Mouse (Mus musculus) forebrain, embryonic 16.5 days (tissue): ENCODE results near the gene H2-Eb2. TPM values are rescaled to one million over a fixed set of nuclear protein-coding genes. Genes with fewer than 3 reads are reported as not detected.
A peak's percentile ranks its signal among the peaks of the same experiment; 100 is the strongest.

Experiments used
- ATAC-seq: fragments of 200-750 bp; cut with Nextera tagmentation; 2 replicates; pipeline ENCODE4 v1.8.0; 2017; ENCODE audit warnings: mild to moderate bottlenecking, moderate library complexity
- H3K27ac ChIP-seq: fragments of 300-500 bp; sonication (generic); 2 replicates; pipeline ENCODE4 v1.5.1; 2014; ENCODE audit warnings: low read length, control low read depth
- H3K27me3 ChIP-seq: fragments of 300-500 bp; sonication (generic); replicated peaks from 2 replicates; pipeline ENCODE4 v1.6.1; 2014; ENCODE audit warnings: low read length; ENCODE audit not compliant: control insufficient read depth, insufficient read depth
- H3K36me3 ChIP-seq: fragments of 300-500 bp; sonication (generic); 2 replicates; pipeline ENCODE4 v1.6.1; 2014; ENCODE audit not compliant: control insufficient read depth, insufficient read depth
- H3K4me1 ChIP-seq: fragments of 300-500 bp; sonication (generic); replicated peaks from 2 replicates; pipeline ENCODE4 v1.6.1; 2014; ENCODE audit warnings: low read length; ENCODE audit not compliant: control insufficient read depth, insufficient read depth
- H3K4me2 ChIP-seq: fragments of 300-500 bp; sonication (generic); 2 replicates; pipeline ENCODE4 v1.6.1; 2014; ENCODE audit warnings: mild to moderate bottlenecking, low read length, control low read depth
- H3K4me3 ChIP-seq: fragments of 300-500 bp; sonication (generic); replicated peaks from 2 replicates; pipeline ENCODE4 v1.5.1; 2014; ENCODE audit warnings: mild to moderate bottlenecking, low read length, control low read depth
- H3K9ac ChIP-seq: fragments of 300-500 bp; sonication (generic); replicated peaks from 2 replicates; pipeline ENCODE4 v1.6.1; 2014; ENCODE audit warnings: low read depth, low read length, control low read depth
- H3K9me3 ChIP-seq: fragments of 300-500 bp; sonication (generic); 2 replicates; pipeline ENCODE4 v1.6.1; 2016; ENCODE audit warnings: low read length; ENCODE audit not compliant: control insufficient read depth
- WGBS: fragments of 180-500 bp; shearing (Covaris S2); extraction: QIAGEN DNeasy Blood & Tissue Kit; methylation state at CpG from one replicate; pipeline ENCODE4 v1.1.7; 2014; 5-methylcytosine and 5-hydroxymethylcytosine counted together
- polyA plus RNA-seq: library from polyadenylated mRNA; unstranded; fragments of >200 nt; fragmentation: Nextera tagmentation; extraction: Ambion mirVana; gene quantifications from 2 replicates; pipeline ENCODE4 v1.2.1, GENCODE M21; 2015

The H2-Eb2 gene
- polyA plus RNA-seq, 1 experiment from 2014 or later: not detected

- H3K27me3 ChIP-seq: no peaks in the 10 kb centered on the region
- no peak overlapping the region for H3K9ac ChIP-seq
- H3K4me2 ChIP-seq: no peak overlapping the region
- no peaks in the 10 kb centered on the region for H3K9me3 ChIP-seq
- peaks cover 6% of the 10 kb centered on the region; the same call in 1 of the 2 replicates for H3K4me1 ChIP-seq
- no peak overlapping the region for H3K27ac ChIP-seq
- no peak overlapping the region for H3K4me3 ChIP-seq
- ATAC-seq: no peak
- no peaks in the 10 kb centered on the region for H3K36me3 ChIP-seq
- WGBS: 85% methylated on average over 4 of the region's 4 CpGs
These were observed 32.9 kb upstream of the H2-Eb2 start for GRCm38 (mm10) chr17:34292570-34292969.

DNA sequence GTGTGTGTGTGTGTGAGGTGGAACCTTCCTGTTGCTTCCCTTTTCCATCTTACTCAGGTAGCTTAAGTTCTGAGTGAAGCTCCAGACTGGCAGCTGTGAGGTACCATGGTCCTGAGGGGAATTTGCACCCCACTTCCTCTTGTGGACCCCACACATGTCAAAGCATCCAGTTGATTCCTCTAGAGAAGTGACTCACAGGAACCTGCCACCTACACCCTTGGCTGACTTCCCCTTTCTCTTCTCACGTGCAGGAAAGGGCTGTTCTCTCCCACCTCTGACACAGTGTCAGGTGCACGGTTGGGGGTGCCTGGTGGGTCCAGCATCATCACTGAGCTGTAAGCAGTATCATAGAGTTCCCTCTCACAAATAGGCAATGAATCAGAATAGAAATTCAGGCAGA, 31.9 kb upstream of the H2-Eb2 start:
- H3K4me2 ChIP-seq: no peak overlapping the region
- no peaks in the 10 kb centered on the region for H3K36me3 ChIP-seq
- no peak overlapping the region for H3K27ac ChIP-seq
- H3K4me3 ChIP-seq: no peak overlapping the region
- H3K4me1 ChIP-seq: peaks cover 6% of the 10 kb centered on the region; the same call in 1 of the 2 replicates
- WGBS: 54% methylated on average over 2 of the region's 2 CpGs
- H3K9me3 ChIP-seq: no peaks in the 10 kb centered on the region
- no peak overlapping the region for H3K9ac ChIP-seq
- no peak for ATAC-seq
- no peaks in the 10 kb centered on the region for H3K27me3 ChIP-seq

DNA sequence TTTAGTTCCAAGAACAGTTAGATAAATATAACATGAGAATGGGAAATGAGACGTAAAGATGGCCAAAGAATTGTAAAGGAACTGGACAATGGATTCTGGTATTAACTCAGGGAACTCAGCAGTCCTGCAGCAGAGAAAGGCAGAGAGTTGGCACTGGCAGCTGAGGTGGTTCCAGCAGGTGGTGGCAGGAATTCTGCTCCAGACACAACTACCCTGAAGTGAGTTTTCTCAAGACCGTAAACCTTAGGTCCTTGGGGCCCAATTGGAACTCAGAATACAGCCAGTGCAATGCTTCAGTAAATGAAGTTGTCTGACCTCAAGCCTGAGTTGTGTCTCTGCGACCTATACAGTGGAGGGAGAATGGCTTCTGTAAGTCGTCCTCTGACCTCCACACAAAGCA, 31.2 kb upstream of the H2-Eb2 start:
- ATAC-seq: no peak
- H3K27me3 ChIP-seq: no peaks in the 10 kb centered on the region
- H3K4me1 ChIP-seq: peaks cover 6% of the 10 kb centered on the region; the same call in 1 of the 2 replicates
- no peak overlapping the region for H3K4me3 ChIP-seq
- H3K9me3 ChIP-seq: no peaks in the 10 kb centered on the region
- no peak overlapping the region for H3K27ac ChIP-seq
- WGBS: 73% methylated on average over 4 of the region's 4 CpGs
- H3K9ac ChIP-seq: no peak overlapping the region
- H3K4me2 ChIP-seq: no peak overlapping the region
- no peaks in the 10 kb centered on the region for H3K36me3 ChIP-seq

GRCm38 (mm10) chr17:34295307-34295706, 30.2 kb upstream of the H2-Eb2 start:
- no peaks in the 10 kb centered on the region for H3K9me3 ChIP-seq
- H3K4me2 ChIP-seq: no peak overlapping the region
- no peaks in the 10 kb centered on the region for H3K36me3 ChIP-seq
- no peaks in the 10 kb centered on the region for H3K27me3 ChIP-seq
- no peak overlapping the region for H3K9ac ChIP-seq
- peaks cover 6% of the 10 kb centered on the region; the same call in 1 of the 2 replicates for H3K4me1 ChIP-seq
- no peak overlapping the region for H3K27ac ChIP-seq
- no peak overlapping the region for H3K4me3 ChIP-seq
- ATAC-seq: no peak

GRCm38 (mm10) chr17:34295891-34296794, 29.3 kb upstream of the H2-Eb2 start:
- Histone ChIP-seq H3K4me1 (peaks cover 6% of the 10 kb centered on the region; the same call in 1 of the 2 replicates), H3K4me2 (peak overlapping the region; percentile 63), H3K4me3 (peak overlapping the region; percentile 44), H3K27ac (no peak overlapping the region), H3K9me3 (no peaks in the 10 kb centered on the region), H3K9ac (peak overlapping the region; percentile 29; the same call in 1 of the 2 replicates), H3K27me3 (no peaks in the 10 kb centered on the region), H3K36me3 (no peaks in the 10 kb centered on the region)
- peak; percentile 90 for ATAC-seq
- 20% methylated on average over 23 of the region's 23 CpGs for WGBS

- Histone ChIP-seq H3K27me3 (no peaks in the 10 kb centered on the region), H3K4me1 (peaks cover 2% of the 10 kb centered on the region; the same call in 1 of the 2 replicates), H3K4me2 (no peak overlapping the region), H3K9me3 (no peaks in the 10 kb centered on the region), H3K9ac (no peak overlapping the region), H3K4me3 (no peak overlapping the region), H3K36me3 (no peaks in the 10 kb centered on the region), H3K27ac (no peak overlapping the region)
- 50% methylated on average over 3 of the region's 3 CpGs for WGBS
- ATAC-seq: no peak
These were observed 26.1 kb upstream of the H2-Eb2 start for GRCm38 (mm10) chr17:34299356-34299755.

DNA sequence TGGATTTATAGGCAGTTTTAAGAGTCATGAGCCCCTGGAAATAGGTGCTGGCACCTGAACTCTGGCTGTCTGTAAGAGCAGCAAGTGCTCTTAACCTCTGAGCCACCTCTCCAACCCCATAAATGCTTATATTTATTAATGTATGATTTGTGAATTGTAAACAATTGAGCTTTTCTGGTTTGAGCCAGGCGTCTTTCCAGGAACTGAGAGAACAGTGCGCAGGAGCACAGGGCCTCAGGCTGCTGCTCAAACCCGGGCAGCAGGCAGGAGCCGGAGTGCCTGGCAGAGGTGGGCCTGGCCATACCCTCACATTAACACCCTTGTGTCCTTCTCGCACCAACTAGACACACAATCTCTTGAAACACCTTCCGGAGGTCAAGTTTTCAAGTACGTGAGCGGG, 25.4 kb upstream of the H2-Eb2 start:
- WGBS: 94% methylated on average over 8 of the region's 8 CpGs
- Histone ChIP-seq H3K9me3 (no peaks in the 10 kb centered on the region), H3K4me1 (peaks cover 2% of the 10 kb centered on the region; the same call in 1 of the 2 replicates), H3K9ac (no peak overlapping the region), H3K27me3 (no peaks in the 10 kb centered on the region), H3K4me3 (no peak overlapping the region), H3K36me3 (no peaks in the 10 kb centered on the region), H3K27ac (no peak overlapping the region), H3K4me2 (no peak overlapping the region)
- ATAC-seq: no peak

DNA sequence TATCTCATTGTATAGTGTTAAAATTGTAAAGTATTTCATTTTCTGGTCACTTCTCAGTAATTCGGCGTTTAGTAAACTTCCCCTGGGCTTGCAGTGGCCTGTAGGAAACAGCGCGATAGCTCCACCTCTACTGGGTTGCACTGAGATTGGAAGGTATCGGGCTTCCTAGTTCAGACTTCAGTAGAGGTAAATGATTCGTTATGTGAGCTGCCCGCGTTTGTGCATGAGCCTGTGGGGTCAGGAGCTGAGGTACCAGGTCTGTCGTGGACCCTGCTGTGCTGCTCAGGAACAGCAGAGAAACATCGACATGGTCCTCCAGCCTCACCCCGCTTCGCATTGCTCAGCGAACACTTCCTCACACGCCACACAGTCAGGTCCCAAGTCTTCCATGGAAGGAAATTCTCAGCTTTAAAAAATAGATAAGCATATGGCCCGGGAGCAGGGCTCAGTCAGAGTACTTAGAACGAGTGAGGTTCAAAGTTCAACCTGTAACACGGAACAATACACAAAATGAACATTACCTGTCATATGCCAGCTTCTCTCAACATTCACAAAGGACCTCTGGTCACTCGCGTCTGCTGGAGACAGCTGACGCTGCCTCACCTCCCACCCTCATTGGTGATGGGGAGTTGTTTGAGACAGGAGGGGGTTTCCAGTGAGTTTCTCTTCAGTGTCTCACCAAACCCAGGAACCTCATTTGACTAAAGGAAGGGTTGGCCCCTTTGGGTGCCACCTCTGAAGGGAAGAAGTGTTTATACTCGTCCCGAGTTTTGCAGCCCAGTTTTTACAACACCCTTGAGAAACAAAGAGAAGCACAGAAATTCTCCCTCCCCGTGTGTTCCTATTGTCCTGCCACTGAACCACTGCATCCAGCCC, 24.5 kb upstream of the H2-Eb2 start:
- 74% methylated on average over 23 of the region's 23 CpGs for WGBS
- Histone ChIP-seq H3K27ac (no peak overlapping the region), H3K4me3 (no peak overlapping the region), H3K36me3 (no peaks in the 10 kb centered on the region), H3K9me3 (no peaks in the 10 kb centered on the region), H3K9ac (no peak overlapping the region), H3K4me2 (no peak overlapping the region), H3K27me3 (no peaks in the 10 kb centered on the region), H3K4me1 (peaks cover 2% of the 10 kb centered on the region; the same call in 1 of the 2 replicates)
- no peak for ATAC-seq

GRCm38 (mm10) chr17:34301670-34302190, 23.7 kb upstream of the H2-Eb2 start:
- Histone ChIP-seq H3K4me1 (no peaks in the 10 kb centered on the region), H3K27me3 (no peaks in the 10 kb centered on the region), H3K4me3 (no peak overlapping the region), H3K9ac (no peak overlapping the region), H3K9me3 (no peaks in the 10 kb centered on the region), H3K36me3 (no peaks in the 10 kb centered on the region), H3K4me2 (no peak overlapping the region), H3K27ac (no peak overlapping the region)
- ATAC-seq: no peak
- 93% methylated on average over 4 of the region's 4 CpGs for whole genome bisulfite sequencing
